ENCODE assay signal across 29 mouse cellular contexts in the genomic region with DNA sequence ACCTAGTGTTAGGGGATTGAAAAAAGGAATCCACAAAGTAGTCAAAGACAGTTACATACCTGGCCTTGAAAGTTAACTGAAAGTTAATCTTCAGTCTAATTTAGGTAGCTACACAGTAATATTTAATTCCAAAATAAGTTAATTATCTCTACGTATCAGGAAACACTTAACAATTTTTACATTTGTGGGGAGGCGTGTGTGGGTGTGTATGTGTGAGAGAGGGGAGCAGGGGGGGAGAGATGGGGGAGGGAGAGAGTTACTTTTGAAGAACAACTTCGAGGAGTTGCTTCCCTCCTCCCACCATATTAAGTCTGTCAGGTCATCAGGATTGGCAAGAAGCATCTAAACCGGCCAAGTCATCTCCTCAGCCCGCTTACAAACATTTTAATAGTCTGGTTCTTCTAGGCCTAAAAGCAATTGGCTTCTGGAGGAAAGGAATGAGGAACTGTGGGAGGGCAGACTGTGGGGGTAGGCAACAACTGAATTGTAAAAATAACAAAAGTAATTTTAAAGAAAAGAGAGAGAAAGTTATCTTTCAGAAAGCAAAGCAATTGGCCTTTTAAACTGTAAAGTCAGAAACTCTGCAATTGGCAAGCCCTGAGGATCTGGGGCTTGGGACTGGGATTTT. TPM values are rescaled to one million over a fixed set of nuclear protein-coding genes. Genes with fewer than 3 reads are reported as not detected.
A peak's percentile ranks its signal among the peaks of the same experiment; 100 is the strongest.
DNase-seq lines count a peak whose midpoint lies in the region; ATAC-seq and TF ChIP-seq lines count a peak whose summit lies in the region.
"Had no signal": no experiment of that assay in that cellular context is flagged by ENCODE, and none has a peak within 500 bp of the region (broad histone marks: within the 10 kb centered on the region; RNA-seq: fewer than 3 reads in every experiment).

No protein-coding gene starts in this region.

- WGBS in liver, embryonic 14.5 days (ENCODE audit: insufficient replicate concordance) = 35% methylated on average over 5 of the region's 5 CpGs

- H3K27ac ChIP-seq in liver, embryonic 14.5 days = peak overlapping the region; percentile 39; the same call in 1 of the 2 replicates
- H3K27ac ChIP-seq: embryonic facial prominence, embryonic 12.5 days; forebrain, embryonic 12.5 days; heart, adult 2 months; heart, embryonic 13.5 days; hindbrain, embryonic 14.5 days; midbrain, embryonic 13.5 days; neural tube, embryonic 13.5 days had no signal

- H3K4me1 ChIP-seq in liver, embryonic 14.5 days (replicated peaks; ENCODE audit: control insufficient read depth in 2 of 2, insufficient read depth in 2 of 2, low read length in 1 of 2) = peaks cover 15 to 20% of the 10 kb centered on the region in 2 experiments
- H3K4me1 ChIP-seq: embryonic facial prominence, embryonic 12.5 days; megakaryocyte, embryonic 14.5 days had no signal

- H3K9me3 ChIP-seq in liver, embryonic 14.5 days (ENCODE audit: control insufficient read depth, low read length) = no peaks in the 10 kb centered on the region
- H3K9me3 ChIP-seq: embryonic facial prominence, embryonic 12.5 days; forebrain, embryonic 12.5 days; heart, embryonic 13.5 days; megakaryocyte, embryonic 14.5 days; midbrain, embryonic 13.5 days; neural tube, embryonic 13.5 days had no signal

- H3K4me3 ChIP-seq in liver, embryonic 14.5 days (ENCODE audit: insufficient read depth in 1 of 2, low read depth in 2 of 2, low read length in 2 of 2) = no peak overlapping the region
- H3K4me3 ChIP-seq: embryonic facial prominence, embryonic 12.5 days; forebrain, embryonic 12.5 days; heart, adult 2 months; heart, embryonic 13.5 days; megakaryocyte, embryonic 14.5 days; midbrain, embryonic 13.5 days; neural tube, embryonic 13.5 days had no signal

- H3K36me3 ChIP-seq in liver, embryonic 14.5 days (replicated peaks; ENCODE audit: control insufficient read depth, insufficient read depth, low read depth) = peaks cover 4% of the 10 kb centered on the region; the same call in 1 of the 2 replicates
- H3K36me3 ChIP-seq: embryonic facial prominence, embryonic 12.5 days; forebrain, embryonic 12.5 days; midbrain, embryonic 13.5 days; neural tube, embryonic 13.5 days had no signal

- no peak for TF ChIP-seq CTCF in liver, embryonic 14.5 days (IDR thresholded peaks at IDR 0.05; ENCODE audit: low read depth)

- peak; percentile 34 for DNase-seq in kidney, adult 9 months
- DNase-seq in kidney, postnatal 10 days = no peak
- DNase-seq in liver, embryonic 14.5 days (ENCODE audit: low read depth in 3 of 3, low spot score in 3 of 3) = no peak
- no peak for DNase-seq in urinary bladder, adult 18-20 months (ENCODE audit: low spot score in 2 of 2)
- DNase-seq in left cerebral cortex, postnatal 14 days (ENCODE audit: low spot score in 2 of 2) = no peak
- DNase-seq in adipocyte (ENCODE audit: low spot score) = no peak
- DNase-seq: adrenal gland, postnatal 14 days; cerebellum, adult 11 months; cerebellum, adult 9-10 months; cerebellum, postnatal 36 days; embryo, embryonic 11 days; gastrocnemius, postnatal 36 days; heart, adult 2 months; heart, postnatal 10 days; kidney, adult 8-10 months; kidney, postnatal 14 days; layer of hippocampus, adult 9-11 months; lung, postnatal 36 days; thymus, adult 2 months; thymus, postnatal 36 days had no signal

- H3K27me3 ChIP-seq in liver, embryonic 14.5 days (ENCODE audit: control insufficient read depth, insufficient read depth, low read length) = no peaks in the 10 kb centered on the region
- H3K27me3 ChIP-seq: embryonic facial prominence, embryonic 12.5 days; forebrain, embryonic 12.5 days; heart, embryonic 13.5 days; megakaryocyte, embryonic 14.5 days; midbrain, embryonic 13.5 days; neural tube, embryonic 13.5 days had no signal

- intact Hi-C loops in left cerebral cortex, postnatal 14 days (cut with DNase I) = no loop called here

- no peak overlapping the region for H3K9ac ChIP-seq in liver, embryonic 14.5 days (replicated peaks)
- H3K9ac ChIP-seq: embryonic facial prominence, embryonic 12.5 days; forebrain, embryonic 12.5 days; heart, embryonic 13.5 days; hindbrain, embryonic 14.5 days; midbrain, embryonic 13.5 days; neural tube, embryonic 13.5 days had no signal

- 0 out of 2 replicates have a peak, but pooled peaks have one; percentile 19 for ATAC-seq in common myeloid progenitor, adult 5-6 weeks (replicated peaks; ENCODE audit: low read depth, poor library complexity, severe bottlenecking)
- ATAC-seq in liver, embryonic 14.5 days (ENCODE audit: insufficient read depth) = no peak
- ATAC-seq: CD4-positive, CD25-positive, alpha-beta regulatory T cell, adult 4 months; midbrain, embryonic 13.5 days had no signal

- no peak for TF ChIP-seq EP300 in liver, embryonic 14.5 days (IDR thresholded peaks at IDR 0.05; ENCODE audit: low read depth)

- peak overlapping the region; percentile 36; the same call in 1 of the 2 replicates for H3K4me2 ChIP-seq in liver, embryonic 14.5 days (ENCODE audit: low read depth)
- H3K4me2 ChIP-seq: embryonic facial prominence, embryonic 12.5 days; forebrain, embryonic 12.5 days; heart, embryonic 13.5 days; hindbrain, embryonic 14.5 days; midbrain, embryonic 13.5 days; neural tube, embryonic 13.5 days had no signal

RNA-seq across cellular contexts. Expression of a gene that starts 29.9 kb away (rescaled TPM):
- total RNA-seq in common myeloid progenitor, adult 5-6 weeks (2017) = 34.8 and 39.5 TPM in 2 replicates
- polyA plus RNA-seq in liver, embryonic 14.5 days (2012; rRNA removed) = 29.7 and 33.8 TPM in 2 replicates
- polyA plus RNA-seq in liver, embryonic 14.5 days (2014; fragmentation: Nextera tagmentation; extraction: Ambion mirVana) = 48.9 and 53.5 TPM in 2 replicates
- total RNA-seq in left cerebral cortex, postnatal 14 days (2021) = 10 to 100 TPM; 67.2 to 77.8 TPM
